Mouse (Mus musculus) forebrain, embryonic 14.5 days (tissue): ENCODE results near the gene Gjc3. TPM values are rescaled to one million over a fixed set of nuclear protein-coding genes. Genes with fewer than 3 reads are reported as not detected.
"Not testable (repeated sequence)": the region's sequence is repeated elsewhere in the genome, so short reads cannot be mapped to it uniquely, and the experiment has no call there.

Experiments used
- ATAC-seq: fragments of 200-750 bp; cut with Nextera tagmentation; 2 replicates; pipeline ENCODE4 v1.8.0; 2017; ENCODE audit warnings: mild to moderate bottlenecking, moderate library complexity
- DNase-seq: peaks from one replicate; pipeline ENCODE4 v3.0.0-alpha.2; 2015; ENCODE audit warnings: low spot score
- H3K27ac ChIP-seq: fragments of 300-500 bp; sonication (generic); 2 replicates; pipeline ENCODE4 v1.5.1; 2014; ENCODE audit warnings: low read depth, mild to moderate bottlenecking, control low read depth, low read length, moderate library complexity
- H3K27me3 ChIP-seq: fragments of 300-500 bp; sonication (generic); replicated peaks from 2 replicates; pipeline ENCODE4 v1.6.1; 2014; ENCODE audit warnings: low read length, control low read depth, mixed read lengths; ENCODE audit not compliant: control insufficient read depth, insufficient read depth
- H3K36me3 ChIP-seq: fragments of 300-500 bp; sonication (generic); 2 replicates; pipeline ENCODE4 v1.6.1; 2014; ENCODE audit warnings: low read length, control low read depth; ENCODE audit not compliant: control insufficient read depth, insufficient read depth
- H3K4me1 ChIP-seq: fragments of 300-500 bp; sonication (generic); 2 replicates; pipeline ENCODE4 v1.6.1; 2014; ENCODE audit warnings: antibody characterized with exemption, low read length, control low read depth; ENCODE audit not compliant: control insufficient read depth, insufficient read depth
- H3K4me2 ChIP-seq: fragments of 300-500 bp; sonication (generic); 2 replicates; pipeline ENCODE4 v1.6.1; 2014; ENCODE audit warnings: mild to moderate bottlenecking, control low read depth, low read length
- H3K4me3 ChIP-seq: fragments of 300-500 bp; sonication (generic); 2 replicates; pipeline ENCODE4 v1.5.1; 2014; ENCODE audit warnings: low read depth, low read length, control low read depth
- H3K9ac ChIP-seq: fragments of 300-500 bp; sonication (generic); 2 replicates; pipeline ENCODE4 v1.6.1; 2014; ENCODE audit warnings: mild to moderate bottlenecking, low read length, control low read depth, moderate library complexity
- H3K9me3 ChIP-seq: fragments of 300-500 bp; sonication (generic); replicated peaks from 2 replicates; pipeline ENCODE4 v1.6.1; 2016; ENCODE audit warnings: low read length, control low read depth, mixed read lengths; ENCODE audit not compliant: control insufficient read depth
- WGBS: fragments of 180-500 bp; shearing (Covaris S2); extraction: QIAGEN DNeasy Blood & Tissue Kit; methylation state at CpG from one replicate; pipeline ENCODE4 v1.1.7; 2014; 5-methylcytosine and 5-hydroxymethylcytosine counted together
- polyA plus RNA-seq: library from polyadenylated mRNA; unstranded; fragments of >200 nt; fragmentation: Nextera tagmentation; extraction: Ambion mirVana; gene quantifications from 2 replicates; pipeline ENCODE4 v1.2.1, GENCODE M21; 2014

The Gjc3 gene
- polyA plus RNA-seq, 1 experiment from 2014 or later = 0.08 TPM

- 66% methylated on average over 2 of the region's 2 CpGs for WGBS
These were observed 29.0 kb downstream of the Gjc3 start for GRCm38 (mm10) chr5:137933934-137934333.

GRCm38 (mm10) chr5:137928439-137928838 lies 34.5 kb downstream of the Gjc3 start:
- Histone ChIP-seq H3K4me2 (no peak overlapping the region), H3K36me3 (no peaks in the 10 kb centered on the region), H3K27me3 (no peaks in the 10 kb centered on the region), H3K4me1 (no peaks in the 10 kb centered on the region), H3K4me3 (no peak overlapping the region), H3K27ac (no peak overlapping the region), H3K9me3 (no peaks in the 10 kb centered on the region), H3K9ac (no peak overlapping the region)
- ATAC-seq = no peak
- WGBS = 84% methylated on average over 11 of the region's 11 CpGs
- no peak for DNase-seq

More at GRCm38 (mm10) chr5:137933934-137934333, 29.0 kb downstream of the Gjc3 start:
- not testable (repeated sequence) for H3K9ac ChIP-seq, H3K9me3 ChIP-seq, H3K27ac ChIP-seq, ATAC-seq, H3K4me2 ChIP-seq, H3K36me3 ChIP-seq, H3K4me3 ChIP-seq, H3K27me3 ChIP-seq, DNase-seq, H3K4me1 ChIP-seq

- Histone ChIP-seq H3K27me3 (no peaks in the 10 kb centered on the region), H3K36me3 (no peaks in the 10 kb centered on the region), H3K4me1 (no peaks in the 10 kb centered on the region), H3K9me3 (no peaks in the 10 kb centered on the region), H3K27ac (no peak overlapping the region), H3K4me3 (no peak overlapping the region), H3K9ac (no peak overlapping the region), H3K4me2 (no peak overlapping the region)
- no peak for DNase-seq
- ATAC-seq = no peak
These were observed 40.7 kb downstream of the Gjc3 start for GRCm38 (mm10) chr5:137922171-137922570.

- Histone ChIP-seq H3K4me2 (no peak within 1 kb of the TSS), H3K4me3 (no peak within 1 kb of the TSS), H3K4me1 (no peaks in the 10 kb centered on the region), H3K36me3 (no peaks in the 10 kb centered on the region), H3K9me3 (no peaks in the 10 kb centered on the region), H3K27me3 (no peaks in the 10 kb centered on the region), H3K9ac (no peak within 1 kb of the TSS), H3K27ac (no peak within 1 kb of the TSS)
- WGBS = 50% methylated on average over 2 of the region's 2 CpGs
- DNase-seq (no peak), ATAC-seq (no peak)
These were observed 41.4 kb downstream of the Gjc3 start, which contains the start of gene Cyp3a13 for GRCm38 (mm10) chr5:137921532-137921931. Gene Cyp3a13 (minus strand): TSS chr5:137921619.

- no peak for DNase-seq
- no peak overlapping the region for H3K27ac ChIP-seq
- no peaks in the 10 kb centered on the region for H3K36me3 ChIP-seq
- H3K4me2 ChIP-seq = no peak overlapping the region
- H3K4me3 ChIP-seq = no peak overlapping the region
- WGBS = 74% methylated on average over 6 of the region's 6 CpGs
- H3K4me1 ChIP-seq = no peaks in the 10 kb centered on the region
- H3K9ac ChIP-seq = no peak overlapping the region
- no peaks in the 10 kb centered on the region for H3K27me3 ChIP-seq
- H3K9me3 ChIP-seq = no peaks in the 10 kb centered on the region
- no peak for ATAC-seq
These were observed 47.3 kb downstream of the Gjc3 start for GRCm38 (mm10) chr5:137915550-137915949.

GRCm38 (mm10) chr5:137914508-137914907 lies 48.4 kb downstream of the Gjc3 start:
- DNase-seq = peak; percentile 8
- H3K27ac ChIP-seq = no peak overlapping the region
- H3K27me3 ChIP-seq = no peaks in the 10 kb centered on the region
- H3K4me2 ChIP-seq = no peak overlapping the region
- H3K9me3 ChIP-seq = no peaks in the 10 kb centered on the region
- no peak for ATAC-seq
- no peak overlapping the region for H3K4me3 ChIP-seq
- H3K9ac ChIP-seq = no peak overlapping the region
- no peaks in the 10 kb centered on the region for H3K4me1 ChIP-seq
- H3K36me3 ChIP-seq = no peaks in the 10 kb centered on the region

- no peaks in the 10 kb centered on the region for H3K9me3 ChIP-seq
- no peaks in the 10 kb centered on the region for H3K27me3 ChIP-seq
- no peak overlapping the region for H3K4me2 ChIP-seq
- WGBS = 91% methylated on average over 3 of the region's 3 CpGs
- no peak overlapping the region for H3K4me3 ChIP-seq
- no peak overlapping the region for H3K27ac ChIP-seq
- no peaks in the 10 kb centered on the region for H3K36me3 ChIP-seq
- no peak overlapping the region for H3K9ac ChIP-seq
- H3K4me1 ChIP-seq = no peaks in the 10 kb centered on the region
- no peak for DNase-seq
- ATAC-seq = no peak
These were observed 53.2 kb downstream of the Gjc3 start for GRCm38 (mm10) chr5:137909564-137910262.

Other genes with a start within 250 kb of the Gjc3 start
- 13.8 and 14.5 TPM in 2 replicates for gene Nyap1, start 221.5 kb downstream of the Gjc3 start, polyA plus RNA-seq
- 52.3 and 62.1 TPM in 2 replicates for gene Tsc22d4, start 217.4 kb downstream of the Gjc3 start, polyA plus RNA-seq
- 55.1 and 60.0 TPM in 2 replicates for gene Ppp1r35, start 184.2 kb downstream of the Gjc3 start, polyA plus RNA-seq
- gene Mepce, start 175.4 kb downstream of the Gjc3 start, polyA plus RNA-seq = 13.1 and 13.2 TPM in 2 replicates
- 7.3 and 7.7 TPM in 2 replicates for gene Zcwpw1, start 175.3 kb downstream of the Gjc3 start, polyA plus RNA-seq
- 0.33 and 0.67 TPM in 2 replicates for gene Pilra, start 126.8 kb downstream of the Gjc3 start, polyA plus RNA-seq
- 0.17 TPM in 1 of 2 replicates, not detected in the other for gene Pilrb1, start 105.0 kb downstream of the Gjc3 start, polyA plus RNA-seq
- not detected in 2 replicates for gene Pilrb2, start 91.3 kb downstream of the Gjc3 start, polyA plus RNA-seq
- gene Cyp3a13, start 41.5 kb downstream of the Gjc3 start, polyA plus RNA-seq = not detected in 2 replicates
- gene Azgp1, start 18.4 kb upstream of the Gjc3 start, polyA plus RNA-seq = not detected in 2 replicates
- gene Smok3a, start 58.2 kb upstream of the Gjc3 start, polyA plus RNA-seq = not detected in 2 replicates
- gene Smok3b, start 58.3 kb upstream of the Gjc3 start, polyA plus RNA-seq = not detected in 2 replicates
- not detected in 2 replicates for gene Smok3c, start 90.1 kb upstream of the Gjc3 start, polyA plus RNA-seq
- 32.6 and 36.6 TPM in 2 replicates for gene Zkscan1, start 122.0 kb upstream of the Gjc3 start, polyA plus RNA-seq
- gene Zscan21, start 153.8 kb upstream of the Gjc3 start, polyA plus RNA-seq = 137 and 147 TPM in 2 replicates
- 21.8 and 24.3 TPM in 2 replicates for gene Zfp113, start 192.6 kb upstream of the Gjc3 start, polyA plus RNA-seq
- gene Cops6, start 198.0 kb upstream of the Gjc3 start, polyA plus RNA-seq = 249 and 270 TPM in 2 replicates
- gene Ap4m1, start 208.9 kb upstream of the Gjc3 start, polyA plus RNA-seq = 16.4 and 17.0 TPM in 2 replicates
- 176 and 181 TPM in 2 replicates for gene Mcm7, start 209.3 kb upstream of the Gjc3 start, polyA plus RNA-seq
- 95.4 and 96.5 TPM in 2 replicates for gene Taf6, start 224.4 kb upstream of the Gjc3 start, polyA plus RNA-seq
- gene Cnpy4, start 224.4 kb upstream of the Gjc3 start, polyA plus RNA-seq = 36.4 and 37.1 TPM in 2 replicates
- gene Mblac1, start 231.2 kb upstream of the Gjc3 start, polyA plus RNA-seq = 11.9 and 13.1 TPM in 2 replicates